Mouse (Mus musculus): Measurements from ENCODE around the gene Gpr165.

The Gpr165 gene

GRCm38 (mm10) chrX:96712907-96713774 lies at the start of gene Gpr165:
TSS of gene Gpr165 (plus strand) at chrX:96713441.
- no peak for DNase-seq (ENCODE audit: low spot score in 2 of 2)

- DNase-seq (ENCODE audit: low spot score in 2 of 2): no peak
Measured at GRCm38 (mm10) chrX:96674871-96675270, 38.4 kb upstream of the Gpr165 start.
